Mouse (Mus musculus): ENCODE measurements at regions not wholly inside any gene's neighbourhood (a gene's known extent, or its start where the extent isn't known, plus 50 kb on each side); places are given as distances from the start of the nearest gene placed in this dataset.

DNA sequence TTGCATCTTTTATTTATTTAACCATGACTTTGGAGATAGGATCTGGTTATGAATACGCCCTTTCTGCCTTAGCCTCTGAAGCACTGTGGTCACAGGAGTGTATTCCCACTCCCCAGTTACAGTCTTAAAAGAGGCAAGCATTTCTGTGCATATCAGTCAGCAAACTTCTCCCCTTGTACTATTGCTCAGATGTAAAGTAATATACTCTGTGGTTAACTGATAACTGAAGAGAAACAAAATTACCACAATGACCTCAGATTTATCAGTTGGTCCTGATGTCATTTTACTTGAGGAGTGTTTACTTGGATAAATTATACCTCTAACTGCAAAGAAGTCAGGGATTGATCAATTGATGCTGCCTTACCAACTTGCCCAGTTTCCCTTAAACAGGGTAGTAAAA is 1366.1 kb downstream of the Efna5 start:
- TF ChIP-seq CTCF (IDR thresholded peaks at IDR 0.05; ENCODE audit: borderline replicate concordance, insufficient read depth, low read length): no peak
- TF ChIP-seq POLR2A (IDR thresholded peaks at IDR 0.05; ENCODE audit: low read depth, low read length): no peak
